Mouse (Mus musculus): ENCODE results near the gene Abca6.

Abca6 gene

DNA sequence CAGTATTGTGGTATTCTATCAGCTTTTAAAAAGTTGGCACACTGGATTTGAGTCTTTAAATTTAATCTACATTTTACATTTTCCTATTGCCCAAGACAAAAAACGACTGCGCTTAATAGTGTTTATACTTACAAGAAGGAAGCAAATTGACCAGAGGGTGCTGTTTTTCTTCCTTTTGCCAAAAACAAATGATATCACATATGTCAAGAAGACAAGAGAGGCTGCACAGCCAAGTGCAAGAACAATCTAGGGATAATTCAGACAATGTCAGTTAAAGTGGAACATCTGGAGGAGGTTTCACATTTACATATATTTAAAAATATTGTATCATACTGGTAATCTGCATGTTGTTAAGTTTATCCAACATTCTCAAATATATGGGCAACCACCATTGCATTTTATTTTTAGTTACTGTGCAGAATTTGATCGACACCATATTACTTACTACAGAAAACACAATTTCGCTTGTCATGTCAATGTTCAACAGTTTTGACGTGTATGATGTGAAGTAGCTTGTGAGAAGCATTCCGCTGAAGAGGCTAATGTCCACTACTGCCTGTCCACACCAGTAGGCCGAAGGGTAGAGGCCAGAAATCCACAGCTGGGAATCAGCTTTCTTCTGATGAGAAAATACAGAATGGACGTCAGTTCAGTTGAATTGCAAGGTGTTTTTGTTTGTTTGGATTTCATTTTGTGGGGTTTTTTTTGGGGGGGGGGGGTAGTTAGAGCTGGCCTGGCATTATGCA lies 54.8 kb downstream of the Abca6 start:
- no peak for DNase-seq (ENCODE audit: low spot score in 2 of 2)

DNA sequence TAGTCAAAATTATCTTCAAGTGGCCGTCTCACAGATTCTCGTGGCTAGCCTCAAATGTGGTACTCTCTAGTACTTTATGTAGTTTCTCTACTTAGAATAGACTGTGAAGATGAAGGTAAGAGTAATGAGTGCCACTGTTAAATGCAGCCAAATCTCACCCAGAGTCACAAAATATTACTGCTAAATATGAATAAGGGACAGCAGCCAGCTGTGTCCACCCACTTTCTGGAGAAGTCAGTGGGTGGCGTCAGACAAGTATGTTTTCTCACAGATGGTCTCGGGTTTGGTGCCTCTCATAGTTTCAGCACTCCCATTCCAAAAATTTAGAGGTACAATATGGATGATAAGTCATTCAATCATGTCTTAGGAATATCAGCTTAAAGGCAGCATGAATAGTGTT lies 56.3 kb downstream of the Abca6 start:
- DNase-seq (ENCODE audit: low spot score in 2 of 2) = no peak

DNA sequence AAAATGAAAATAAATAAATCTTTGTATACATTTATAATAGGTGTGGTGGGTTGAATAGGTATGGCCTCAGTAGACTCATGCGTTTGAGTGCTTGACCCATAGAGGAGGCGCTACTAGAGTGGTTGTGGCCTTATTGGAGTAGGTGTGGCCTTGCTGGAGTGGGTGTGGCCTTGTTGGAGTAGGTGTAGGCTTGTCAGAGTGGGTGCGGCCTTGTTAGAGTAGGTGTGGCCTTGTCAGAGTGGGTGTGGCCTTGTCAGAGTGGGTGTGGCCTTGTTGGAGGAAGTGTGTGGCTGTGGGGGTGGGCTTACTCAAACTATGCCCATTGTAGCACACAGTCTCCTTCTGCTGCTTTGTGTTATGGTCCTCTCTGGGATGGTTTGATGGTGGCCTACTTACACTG lies 80.4 kb downstream of the Abca6 start:
- no peak for DNase-seq (ENCODE audit: low spot score in 2 of 2)

DNA sequence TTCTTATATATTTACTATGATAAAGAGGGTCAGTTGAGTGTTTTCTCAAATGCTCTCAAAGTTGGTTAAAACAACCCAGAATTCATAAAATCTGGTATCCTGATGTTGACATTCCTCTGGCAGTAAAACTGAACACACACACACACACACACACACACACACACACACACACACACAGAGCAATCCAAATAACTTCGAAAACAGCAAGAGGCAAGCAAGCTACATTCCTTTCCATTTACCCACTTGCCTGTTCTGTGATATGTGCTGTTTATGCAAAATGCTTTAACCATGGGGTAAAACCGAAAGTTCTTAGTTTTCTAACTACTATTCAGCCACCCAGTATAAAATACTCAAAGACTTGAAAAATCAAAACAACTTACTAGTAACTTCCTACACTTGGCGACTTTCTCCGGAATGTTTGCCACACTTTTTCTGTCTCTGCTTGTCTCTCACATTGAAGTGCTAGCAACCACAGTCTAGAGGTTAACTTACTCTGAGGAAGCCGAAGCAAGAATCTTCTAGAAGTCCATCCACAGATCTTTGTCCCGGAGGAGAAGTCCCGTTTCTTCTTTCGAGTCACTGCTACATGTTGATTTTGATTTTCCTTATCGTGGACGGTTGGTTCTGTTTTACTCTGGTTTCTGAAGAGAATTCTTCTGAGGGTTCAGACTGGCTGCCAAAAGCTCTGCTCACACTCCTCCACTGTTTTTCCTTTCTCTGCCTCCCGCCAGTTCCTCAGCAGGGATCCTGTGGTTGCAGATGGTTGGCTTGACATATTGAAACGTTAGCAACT lies 83.9 kb downstream of the Abca6 start, which contains the start of gene Abca9:
TSS of gene Abca9 (minus strand) at position 738 of the 793 bp plus-strand sequence.
- DNase-seq (ENCODE audit: low spot score in 2 of 2) = no peak

DNA sequence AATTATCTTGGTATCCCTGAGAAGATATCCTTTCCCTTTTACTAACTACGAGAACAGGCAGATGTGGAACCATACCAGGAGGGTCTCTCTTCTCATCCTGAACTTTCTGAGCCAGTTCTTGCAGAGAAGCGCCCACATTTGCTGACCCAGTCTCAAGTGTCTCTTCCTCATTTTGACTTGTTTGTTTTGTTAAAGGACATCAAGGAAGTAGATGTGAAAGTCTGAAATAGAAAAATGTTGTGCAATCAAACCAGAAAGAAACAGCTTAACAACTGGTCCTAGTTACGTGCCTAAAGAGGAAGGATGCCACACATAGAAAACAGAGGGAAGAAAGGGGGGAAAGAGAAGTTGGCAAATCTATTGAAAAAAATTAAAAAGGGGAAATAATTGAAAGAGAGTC lies 85.8 kb downstream of the Abca6 start:
- no peak for DNase-seq (ENCODE audit: low spot score in 2 of 2)

DNA sequence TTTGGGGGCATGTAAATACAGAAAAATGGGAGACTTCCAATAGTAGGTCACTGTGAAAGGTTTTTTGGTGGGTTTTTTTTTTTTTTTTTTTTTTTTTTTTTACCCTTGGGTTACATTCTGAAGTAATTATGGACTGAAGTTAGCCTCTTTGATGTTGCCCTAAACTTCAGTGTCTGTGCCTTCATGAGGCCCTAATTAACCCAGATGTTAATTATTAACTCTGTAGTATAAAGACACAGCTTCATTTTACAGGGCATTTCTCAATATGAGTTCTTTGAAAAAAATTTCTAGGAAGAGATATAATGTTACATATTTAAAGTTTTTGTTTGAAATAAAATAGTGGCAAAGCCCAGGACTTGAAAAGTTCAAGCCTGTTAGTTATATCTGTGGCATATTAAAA lies 86.2 kb downstream of the Abca6 start:
- no peak for DNase-seq (ENCODE audit: low spot score in 2 of 2)

DNA sequence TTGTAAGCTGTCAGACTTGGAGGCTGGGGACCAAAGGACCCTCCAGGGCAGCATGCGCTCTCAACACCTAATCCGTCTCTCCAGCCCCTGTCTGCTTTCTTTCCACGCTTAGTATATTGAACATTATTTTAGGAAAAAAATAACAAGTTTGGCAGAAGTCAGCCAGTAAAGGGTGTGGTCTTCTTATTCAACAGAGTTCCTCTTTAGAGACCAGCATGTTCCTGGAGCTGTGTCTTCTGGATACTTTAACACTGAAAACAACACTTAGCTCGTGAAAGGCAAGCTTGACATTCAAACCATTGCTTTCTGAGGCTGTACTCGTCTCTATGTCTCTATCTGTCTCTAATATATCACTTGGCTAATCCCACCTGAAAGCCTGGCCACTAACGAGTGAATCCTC lies 94.5 kb downstream of the Abca6 start:
- DNase-seq (ENCODE audit: low spot score in 2 of 2) = no peak

DNA sequence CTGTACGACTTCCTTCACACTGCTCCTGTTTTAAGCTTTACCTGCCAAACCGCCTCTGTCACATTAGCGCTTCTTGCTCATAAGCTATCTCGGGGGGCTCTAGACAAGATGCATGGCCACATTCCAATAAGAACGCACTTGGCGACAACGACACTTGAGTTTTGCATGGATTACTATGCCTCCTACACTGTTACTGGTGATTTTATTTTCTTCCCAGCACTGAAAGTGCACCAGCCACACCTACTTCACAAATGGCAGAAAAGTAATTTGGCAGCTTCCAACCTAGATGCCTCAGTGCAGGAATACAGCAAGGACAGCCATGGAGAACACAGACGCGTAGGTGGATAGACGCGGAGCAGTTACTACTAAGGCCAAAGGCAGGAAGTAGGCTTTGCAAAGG lies 95.6 kb downstream of the Abca6 start:
- DNase-seq (ENCODE audit: low spot score in 2 of 2) = no peak

DNA sequence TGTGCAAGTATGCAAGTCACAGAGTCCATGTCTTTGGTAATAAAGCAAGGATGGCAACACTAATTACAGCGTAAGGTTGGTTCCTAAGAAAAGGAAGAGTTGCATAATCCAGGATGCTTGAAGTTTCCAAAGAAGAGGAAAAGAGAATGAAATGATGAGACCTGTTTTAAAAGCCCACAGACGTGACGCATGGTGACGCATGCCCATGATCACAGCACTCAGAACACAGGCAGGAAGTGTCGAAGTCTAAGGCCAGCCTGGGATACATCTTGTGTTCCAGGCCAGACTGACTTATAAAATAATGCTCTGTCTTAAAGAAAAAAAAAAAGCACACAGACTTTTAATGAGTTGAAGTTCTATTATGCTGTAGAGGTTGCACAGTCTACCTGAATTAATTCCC lies 103.9 kb downstream of the Abca6 start:
- no peak for DNase-seq (ENCODE audit: low spot score in 2 of 2)

DNA sequence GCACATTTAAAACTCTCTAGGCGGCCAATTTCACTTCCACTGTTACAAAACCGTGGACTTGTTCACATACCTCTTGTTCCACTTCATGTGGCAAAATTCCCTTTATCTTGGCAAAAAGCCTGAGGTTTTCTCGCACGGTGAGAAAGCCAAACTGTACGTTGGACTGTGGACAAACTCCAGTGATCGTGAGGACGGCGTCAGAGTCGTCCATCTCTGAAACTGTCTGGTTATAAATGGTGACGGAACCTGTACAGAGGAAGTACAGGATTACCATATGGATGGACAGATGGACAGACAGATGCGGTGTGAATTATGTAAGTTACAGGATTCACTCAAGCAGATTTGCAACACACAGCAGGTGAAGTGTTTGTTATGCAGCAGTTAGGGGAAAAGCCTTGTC lies 106.2 kb downstream of the Abca6 start:
- no peak for DNase-seq (ENCODE audit: low spot score in 2 of 2)

DNA sequence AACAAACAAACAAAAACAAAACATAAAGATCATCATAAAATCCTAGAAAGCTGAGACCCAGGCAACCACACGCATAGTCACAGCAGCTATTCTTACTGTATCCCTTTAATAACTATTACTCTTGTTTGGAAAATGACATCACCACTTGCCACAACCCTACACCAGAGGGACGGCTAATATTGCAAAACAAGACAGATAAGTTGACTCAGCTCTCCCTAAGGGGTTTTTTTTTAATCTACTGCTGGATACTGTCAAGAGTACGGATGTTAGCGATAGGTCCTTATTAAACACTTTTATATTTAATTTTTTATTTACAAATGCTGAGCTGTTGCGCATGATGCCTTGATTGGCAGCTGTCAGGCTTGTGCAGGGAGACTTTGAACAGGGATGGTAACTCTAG lies 120.8 kb downstream of the Abca6 start:
- DNase-seq (ENCODE audit: low spot score in 2 of 2) = no peak
